Mouse (Mus musculus): ENCODE measurements at regions not wholly inside any gene's neighbourhood (a gene's known extent, or its start where the extent isn't known, plus 50 kb on each side); places are given as distances from the start of the nearest gene placed in this dataset.
"Not testable (repeated sequence)": the region's sequence is repeated elsewhere in the genome, so short reads cannot be mapped to it uniquely, and the experiment has no call there.

- TF ChIP-seq EP300, CTCF (IDR thresholded peaks at IDR 0.05; ENCODE audit: low read depth): not testable (repeated sequence)
Observed at GRCm38 (mm10) chr14:53684100-53684499, 569.8 kb downstream of the Dad1 start.

Data from heart, postnatal 0 days (tissue).